23 mouse cellular contexts compared by ENCODE assay signal in genomic region chr6:90644965-90645364, GRCm38 (mm10). TPM values are rescaled to one million over a fixed set of nuclear protein-coding genes. Genes with fewer than 3 reads are reported as not detected.
DNase-seq lines count a peak whose midpoint lies in the region; ATAC-seq and TF ChIP-seq lines count a peak whose summit lies in the region.
"Had no signal": no experiment of that assay in that cellular context is flagged by ENCODE, and none has a peak within 500 bp of the region (broad histone marks: within the 10 kb centered on the region; RNA-seq: fewer than 3 reads in every experiment).

No protein-coding gene starts in this region.

- H3K9ac ChIP-seq in hindbrain, embryonic 15.5 days, result no peak overlapping the region
- H3K9ac ChIP-seq in hindbrain, embryonic 11.5 days (ENCODE audit: low read depth, low read length), result no peak overlapping the region
- H3K9ac ChIP-seq in midbrain, embryonic 14.5 days (replicated peaks; ENCODE audit: low read length), result no peak overlapping the region
- H3K9ac ChIP-seq in midbrain, embryonic 16.5 days (ENCODE audit: low read depth, low read length), result no peak overlapping the region
- H3K9ac ChIP-seq: heart, embryonic 15.5 days; limb, embryonic 13.5 days; stomach, embryonic 15.5 days had no signal

- H3K4me3 ChIP-seq in hindbrain, embryonic 15.5 days, result no peak overlapping the region
- no peak overlapping the region for H3K4me3 ChIP-seq in hindbrain, embryonic 11.5 days (ENCODE audit: low read depth, low read length)
- H3K4me3 ChIP-seq in midbrain, embryonic 10.5 days, result no peak overlapping the region
- H3K4me3 ChIP-seq in midbrain, embryonic 14.5 days (replicated peaks; ENCODE audit: low read depth, low read length), result no peak overlapping the region
- H3K4me3 ChIP-seq in midbrain, embryonic 16.5 days (ENCODE audit: low read depth, low read length), result no peak overlapping the region
- no peak overlapping the region for H3K4me3 ChIP-seq in gastrocnemius, adult 2 months
- H3K4me3 ChIP-seq: heart, embryonic 10.5 days; heart, embryonic 15.5 days; limb, embryonic 13.5 days; stomach, embryonic 15.5 days had no signal

- H3K36me3 ChIP-seq in hindbrain, embryonic 15.5 days, result no peaks in the 10 kb centered on the region
- H3K36me3 ChIP-seq in hindbrain, embryonic 11.5 days (ENCODE audit: control insufficient read depth, insufficient read depth, low read length), result no peaks in the 10 kb centered on the region
- no peaks in the 10 kb centered on the region for H3K36me3 ChIP-seq in midbrain, embryonic 10.5 days
- H3K36me3 ChIP-seq in midbrain, embryonic 14.5 days (ENCODE audit: control insufficient read depth, insufficient read depth, low read length), result no peaks in the 10 kb centered on the region
- no peaks in the 10 kb centered on the region for H3K36me3 ChIP-seq in midbrain, embryonic 16.5 days (ENCODE audit: control insufficient read depth, insufficient read depth, low read length)
- H3K36me3 ChIP-seq: heart, embryonic 10.5 days; heart, embryonic 15.5 days; limb, embryonic 13.5 days; stomach, embryonic 15.5 days had no signal

- no peak for DNase-seq in hindbrain, embryonic 11.5 days (ENCODE audit: low spot score)
- DNase-seq in midbrain, embryonic 10.5 days (ENCODE audit: low spot score), result no peak
- DNase-seq in midbrain, embryonic 14.5 days, result no peak
- peak; percentile 20 for DNase-seq in NIH3T3 (ENCODE audit: low read depth)
- DNase-seq in gastrocnemius, adult 2 months, result no peak
- DNase-seq: adrenal gland, adult 8-10 months; cerebellum, adult 8-10 months; cerebellum, postnatal 25 days; gastrocnemius, postnatal 25 days; heart, adult 11 months; kidney, adult 8-10 months; kidney, postnatal 4 days; lung, postnatal 10 days; right cerebral cortex, postnatal 25 days had no signal

- no peak overlapping the region for H3K4me2 ChIP-seq in hindbrain, embryonic 15.5 days
- H3K4me2 ChIP-seq in hindbrain, embryonic 11.5 days (replicated peaks; ENCODE audit: low read depth, low read length), result no peak overlapping the region
- H3K4me2 ChIP-seq in midbrain, embryonic 14.5 days (ENCODE audit: low read length), result no peak overlapping the region
- H3K4me2 ChIP-seq in midbrain, embryonic 16.5 days (ENCODE audit: low read length), result no peak overlapping the region
- H3K4me2 ChIP-seq: heart, embryonic 15.5 days; limb, embryonic 13.5 days; liver, embryonic 11.5 days; stomach, embryonic 15.5 days had no signal

- no peaks in the 10 kb centered on the region for H3K9me3 ChIP-seq in hindbrain, embryonic 15.5 days
- H3K9me3 ChIP-seq in hindbrain, embryonic 11.5 days (ENCODE audit: control insufficient read depth, low read length), result no peaks in the 10 kb centered on the region
- no peaks in the 10 kb centered on the region for H3K9me3 ChIP-seq in midbrain, embryonic 10.5 days (replicated peaks)
- H3K9me3 ChIP-seq in midbrain, embryonic 14.5 days (ENCODE audit: control insufficient read depth, low read length), result 0 out of 2 replicates have a peak, but pooled peaks cover 3% of the 10 kb centered on the region
- no peaks in the 10 kb centered on the region for H3K9me3 ChIP-seq in midbrain, embryonic 16.5 days (replicated peaks; ENCODE audit: control insufficient read depth, low read length, poor library complexity, severe bottlenecking)
- H3K9me3 ChIP-seq: heart, embryonic 10.5 days; heart, embryonic 15.5 days; stomach, embryonic 15.5 days had no signal

- H3K4me1 ChIP-seq in hindbrain, embryonic 15.5 days (replicated peaks), result peaks cover 6% of the 10 kb centered on the region
- no peaks in the 10 kb centered on the region for H3K4me1 ChIP-seq in hindbrain, embryonic 11.5 days (replicated peaks; ENCODE audit: control insufficient read depth, insufficient read depth, low read length)
- H3K4me1 ChIP-seq in midbrain, embryonic 10.5 days, result peaks cover 15% of the 10 kb centered on the region
- H3K4me1 ChIP-seq in midbrain, embryonic 14.5 days (ENCODE audit: control insufficient read depth, insufficient read depth, low read length), result no peaks in the 10 kb centered on the region
- H3K4me1 ChIP-seq in midbrain, embryonic 16.5 days (ENCODE audit: control insufficient read depth, insufficient read depth, low read length), result no peaks in the 10 kb centered on the region; the same call in 1 of the 2 replicates
- H3K4me1 ChIP-seq: heart, embryonic 15.5 days; limb, embryonic 13.5 days; stomach, embryonic 15.5 days had no signal

- intact Hi-C loops in gastrocnemius, adult 2 months (cut with DNase I), result no loop called here

- TF ChIP-seq CTCF in gastrocnemius, adult 2 months (IDR thresholded peaks at IDR 0.05), result no peak

- H3K27me3 ChIP-seq in hindbrain, embryonic 15.5 days, result no peaks in the 10 kb centered on the region
- H3K27me3 ChIP-seq in hindbrain, embryonic 11.5 days (ENCODE audit: control insufficient read depth, insufficient read depth, low read length), result no peaks in the 10 kb centered on the region
- H3K27me3 ChIP-seq in midbrain, embryonic 10.5 days (ENCODE audit: low read depth, poor library complexity, severe bottlenecking), result no peaks in the 10 kb centered on the region
- H3K27me3 ChIP-seq in midbrain, embryonic 14.5 days (ENCODE audit: control insufficient read depth, insufficient read depth, low read length), result no peaks in the 10 kb centered on the region
- no peaks in the 10 kb centered on the region for H3K27me3 ChIP-seq in midbrain, embryonic 16.5 days (ENCODE audit: control insufficient read depth, insufficient read depth, low read depth, low read length)
- H3K27me3 ChIP-seq: heart, embryonic 15.5 days; limb, embryonic 13.5 days; stomach, embryonic 15.5 days had no signal

- 75% methylated on average over 4 of the region's 4 CpGs for WGBS in hindbrain, embryonic 15.5 days
- 80% methylated on average over 4 of the region's 4 CpGs for WGBS in hindbrain, embryonic 11.5 days
- 79% methylated on average over 4 of the region's 4 CpGs for WGBS in midbrain, embryonic 10.5 days
- 62% methylated on average over 4 of the region's 4 CpGs for WGBS in midbrain, embryonic 14.5 days
- 65% methylated on average over 4 of the region's 4 CpGs for WGBS in midbrain, embryonic 16.5 days

- H3K27ac ChIP-seq in hindbrain, embryonic 15.5 days (replicated peaks), result no peak overlapping the region
- no peak overlapping the region for H3K27ac ChIP-seq in hindbrain, embryonic 11.5 days (ENCODE audit: low read depth, low read length)
- H3K27ac ChIP-seq in midbrain, embryonic 10.5 days (replicated peaks), result 0 out of 2 replicates have a peak overlapping the region, but pooled peaks have one; percentile 2
- no peak overlapping the region for H3K27ac ChIP-seq in midbrain, embryonic 14.5 days (replicated peaks; ENCODE audit: low read depth, low read length)
- H3K27ac ChIP-seq in midbrain, embryonic 16.5 days (ENCODE audit: low read length), result no peak overlapping the region
- no peak overlapping the region for H3K27ac ChIP-seq in gastrocnemius, adult 2 months
- H3K27ac ChIP-seq: heart, embryonic 10.5 days; heart, embryonic 15.5 days; kidney, postnatal 0 days; limb, embryonic 13.5 days; stomach, embryonic 15.5 days had no signal

- 0 out of 2 replicates have a peak, but pooled peaks have one; percentile 47 for ATAC-seq in hindbrain, embryonic 15.5 days (ENCODE audit: low FRiP score, low read depth)
- no peak for ATAC-seq in hindbrain, embryonic 11.5 days (ENCODE audit: low FRiP score)
- no peak for ATAC-seq in midbrain, embryonic 14.5 days (ENCODE audit: low FRiP score, low TSS enrichment)
- ATAC-seq in midbrain, embryonic 16.5 days, result peak; percentile 21; the same call in 1 of the 2 replicates
- ATAC-seq: intestine, embryonic 16.5 days had no signal

RNA-seq across cellular contexts. Expression of gene Slc41a3, which starts 40.4 kb away (rescaled TPM):
- 7.6 and 8.5 TPM in 2 replicates for polyA plus RNA-seq in hindbrain, embryonic 15.5 days (2015; fragmentation: Nextera tagmentation; extraction: Ambion mirVana)
- 3.2 and 3.5 TPM in 2 replicates for polyA plus RNA-seq in hindbrain, embryonic 11.5 days (2014; fragmentation: Nextera tagmentation; extraction: Ambion mirVana)
- 2.2 and 3.5 TPM in 2 replicates for polyA plus RNA-seq in midbrain, embryonic 10.5 days (2016; fragmentation: Nextera tagmentation; extraction: Ambion mirVana)
- 4.7 and 5.3 TPM in 2 replicates for polyA plus RNA-seq in midbrain, embryonic 14.5 days (2014; fragmentation: Nextera tagmentation; extraction: Ambion mirVana)
- 5.8 and 8.1 TPM in 2 replicates for polyA plus RNA-seq in midbrain, embryonic 16.5 days (2015; fragmentation: Nextera tagmentation; extraction: Ambion mirVana)
- total RNA-seq in gastrocnemius, adult 2 months (2021), result 100 to 1,000 TPM in 1 of 2 experiments, 10 to 100 TPM in 1; 75.0 to 118 TPM

Comparison
In these comparisons a context has a peak if more than half of its experiments do, and no peak if none do; other contexts are left out.
1. ATAC-seq: peak in hindbrain, embryonic 15.5 days (single experiment) and midbrain, embryonic 16.5 days (single experiment); none in hindbrain, embryonic 11.5 days (single experiment) and midbrain, embryonic 14.5 days (single experiment).